Mouse (Mus musculus): ENCODE measurements around the gene Rnase9. TPM values are rescaled to one million over a fixed set of nuclear protein-coding genes. Genes with fewer than 3 reads are reported as not detected.
"Not testable (repeated sequence)": the region's sequence is repeated elsewhere in the genome, so short reads cannot be mapped to it uniquely, and the experiment has no call there.

Gene Rnase9
- polyA plus RNA-seq, 1 experiment from 2014 or later, result not detected

GRCm38 (mm10) chr14:51015780-51016179 is 25.9 kb downstream of the Rnase9 start:
- H3K4me3 ChIP-seq (ENCODE audit: low read depth, low read length), result no peak overlapping the region
- no peak for TF ChIP-seq EP300 (optimal IDR thresholded peaks at IDR 0.05)
- no peak for TF ChIP-seq CTCF (IDR thresholded peaks at IDR 0.05; ENCODE audit: low read depth)
- no peak for ATAC-seq (ENCODE audit: low FRiP score, low TSS enrichment)

GRCm38 (mm10) chr14:51014724-51015123 is 26.9 kb downstream of the Rnase9 start:
- H3K4me1 ChIP-seq (replicated peaks; ENCODE audit: control insufficient read depth, insufficient read depth); H3K9ac ChIP-seq (ENCODE audit: low read length); H3K4me2 ChIP-seq (replicated peaks; ENCODE audit: low read depth); H3K36me3 ChIP-seq (ENCODE audit: control insufficient read depth, insufficient read depth, low read length); DNase-seq (ENCODE audit: low spot score); H3K27me3 ChIP-seq (ENCODE audit: control insufficient read depth, insufficient read depth, low read length); H3K9me3 ChIP-seq (ENCODE audit: control insufficient read depth, low read length); H3K27ac ChIP-seq (replicated peaks); H3K4me3 ChIP-seq (ENCODE audit: low read depth, low read length); ATAC-seq (ENCODE audit: low FRiP score, low TSS enrichment): not testable (repeated sequence)
- WGBS, result 67% methylated on average over 3 of the region's 3 CpGs

More at GRCm38 (mm10) chr14:51015780-51016179, 25.9 kb downstream of the Rnase9 start:
- Histone ChIP-seq H3K9ac (ENCODE audit: low read length) (no peak overlapping the region), H3K9me3 (ENCODE audit: control insufficient read depth, low read length) (no peaks in the 10 kb centered on the region), H3K4me2 (replicated peaks; ENCODE audit: low read depth) (no peak overlapping the region), H3K36me3 (ENCODE audit: control insufficient read depth, insufficient read depth, low read length) (no peaks in the 10 kb centered on the region), H3K27me3 (ENCODE audit: control insufficient read depth, insufficient read depth, low read length) (no peaks in the 10 kb centered on the region), H3K27ac (replicated peaks) (no peak overlapping the region), H3K4me1 (replicated peaks; ENCODE audit: control insufficient read depth, insufficient read depth) (no peaks in the 10 kb centered on the region)
- DNase-seq (ENCODE audit: low spot score), result no peak

GRCm38 (mm10) chr14:51009572-51009971 is 32.1 kb downstream of the Rnase9 start:
- no peak for DNase-seq (ENCODE audit: low spot score)
- no peak overlapping the region for H3K9ac ChIP-seq (ENCODE audit: low read length)
- no peak overlapping the region for H3K4me2 ChIP-seq (replicated peaks; ENCODE audit: low read depth)
- no peak for ATAC-seq (ENCODE audit: low FRiP score, low TSS enrichment)
- WGBS, result 79% methylated on average over 6 of the region's 6 CpGs
- TF ChIP-seq EP300 (optimal IDR thresholded peaks at IDR 0.05), result no peak
- no peak for TF ChIP-seq CTCF (IDR thresholded peaks at IDR 0.05; ENCODE audit: low read depth)
- H3K9me3 ChIP-seq (ENCODE audit: control insufficient read depth, low read length), result no peaks in the 10 kb centered on the region
- H3K27ac ChIP-seq (replicated peaks), result no peak overlapping the region; the same call in none of the 2 replicates
- no peak overlapping the region for H3K4me3 ChIP-seq (ENCODE audit: low read depth, low read length)
- H3K27me3 ChIP-seq (ENCODE audit: control insufficient read depth, insufficient read depth, low read length), result no peaks in the 10 kb centered on the region
- H3K4me1 ChIP-seq (replicated peaks; ENCODE audit: control insufficient read depth, insufficient read depth), result 0 out of 2 replicates have a peak, but pooled peaks cover 8% of the 10 kb centered on the region
- no peaks in the 10 kb centered on the region for H3K36me3 ChIP-seq (ENCODE audit: control insufficient read depth, insufficient read depth, low read length)

- Histone ChIP-seq H3K4me3 (ENCODE audit: low read depth, low read length) (no peak overlapping the region), H3K4me1 (replicated peaks; ENCODE audit: control insufficient read depth, insufficient read depth) (0 out of 2 replicates have a peak, but pooled peaks cover 8% of the 10 kb centered on the region), H3K27me3 (ENCODE audit: control insufficient read depth, insufficient read depth, low read length) (no peaks in the 10 kb centered on the region), H3K4me2 (replicated peaks; ENCODE audit: low read depth) (no peak overlapping the region), H3K9ac (ENCODE audit: low read length) (no peak overlapping the region), H3K36me3 (ENCODE audit: control insufficient read depth, insufficient read depth, low read length) (no peaks in the 10 kb centered on the region), H3K27ac (replicated peaks) (peak overlapping the region; percentile 93), H3K9me3 (ENCODE audit: control insufficient read depth, low read length) (no peaks in the 10 kb centered on the region)
- WGBS, result 48% methylated on average over 4 of the region's 4 CpGs
- DNase-seq (ENCODE audit: low spot score) (no peak), ATAC-seq (ENCODE audit: low FRiP score, low TSS enrichment) (no peak)
- TF ChIP-seq EP300 (optimal IDR thresholded peaks at IDR 0.05) (no peak), CTCF (IDR thresholded peaks at IDR 0.05; ENCODE audit: low read depth) (no peak)
Measured at GRCm38 (mm10) chr14:51008781-51009180, 32.9 kb downstream of the Rnase9 start.

GRCm38 (mm10) chr14:51007914-51008713 is 33.6 kb downstream of the Rnase9 start:
- ATAC-seq (ENCODE audit: low FRiP score, low TSS enrichment) (peak; percentile 91), DNase-seq (ENCODE audit: low spot score) (peak; percentile 26)
- no peak overlapping the region for H3K4me3 ChIP-seq (ENCODE audit: low read depth, low read length)
- H3K4me1 ChIP-seq (replicated peaks; ENCODE audit: control insufficient read depth, insufficient read depth), result 0 out of 2 replicates have a peak, but pooled peaks cover 8% of the 10 kb centered on the region
- no peaks in the 10 kb centered on the region for H3K36me3 ChIP-seq (ENCODE audit: control insufficient read depth, insufficient read depth, low read length)
- peak; percentile 42 for TF ChIP-seq EP300 (optimal IDR thresholded peaks at IDR 0.05)
- TF ChIP-seq CTCF (IDR thresholded peaks at IDR 0.05; ENCODE audit: low read depth), result no peak
- no peak overlapping the region; the same call in 1 of the 2 replicates for H3K4me2 ChIP-seq (replicated peaks; ENCODE audit: low read depth)
- H3K27me3 ChIP-seq (ENCODE audit: control insufficient read depth, insufficient read depth, low read length), result no peaks in the 10 kb centered on the region
- WGBS, result 26% methylated on average over 13 of the region's 13 CpGs
- H3K9ac ChIP-seq (ENCODE audit: low read length), result no peak overlapping the region
- H3K9me3 ChIP-seq (ENCODE audit: control insufficient read depth, low read length), result no peaks in the 10 kb centered on the region
- H3K27ac ChIP-seq (replicated peaks), result peak overlapping the region; percentile 93

GRCm38 (mm10) chr14:51007152-51007801 is 34.4 kb downstream of the Rnase9 start, which contains the start of gene Rnase10:
Rnase10 (plus strand) TSS chr14:51007751.
- no peak for ATAC-seq (ENCODE audit: low FRiP score, low TSS enrichment)
- H3K4me1 ChIP-seq (replicated peaks; ENCODE audit: control insufficient read depth, insufficient read depth), result 0 out of 2 replicates have a peak, but pooled peaks cover 8% of the 10 kb centered on the region
- TF ChIP-seq EP300 (optimal IDR thresholded peaks at IDR 0.05), result no peak
- no peak for TF ChIP-seq CTCF (IDR thresholded peaks at IDR 0.05; ENCODE audit: low read depth)
- H3K27me3 ChIP-seq (ENCODE audit: control insufficient read depth, insufficient read depth, low read length), result no peaks in the 10 kb centered on the region
- H3K9ac ChIP-seq (ENCODE audit: low read length), result no peak within 1 kb of the TSS
- no peaks in the 10 kb centered on the region for H3K36me3 ChIP-seq (ENCODE audit: control insufficient read depth, insufficient read depth, low read length)
- no peak for DNase-seq (ENCODE audit: low spot score)
- 82% methylated on average over 8 of the region's 8 CpGs for WGBS
- peak within 1 kb of the TSS; percentile 93 for H3K27ac ChIP-seq (replicated peaks)
- H3K4me2 ChIP-seq (replicated peaks; ENCODE audit: low read depth), result no peak within 1 kb of the TSS; the same call in 1 of the 2 replicates
- no peak within 1 kb of the TSS for H3K4me3 ChIP-seq (ENCODE audit: low read depth, low read length)
- H3K9me3 ChIP-seq (ENCODE audit: control insufficient read depth, low read length), result no peaks in the 10 kb centered on the region
